Mouse (Mus musculus) lung, postnatal 10 days (tissue): ENCODE measurements at regions not wholly inside any gene's neighbourhood (a gene's known extent, or its start where the extent isn't known, plus 50 kb on each side); places are given as distances from the start of the nearest gene placed in this dataset.
A peak's percentile ranks its signal among the peaks of the same experiment; 100 is the strongest.
"Not testable (repeated sequence)": the region's sequence is repeated elsewhere in the genome, so short reads cannot be mapped to it uniquely, and the experiment has no call there.

Experiments used
- DNase-seq: peaks from one replicate; pipeline ENCODE4 v3.0.0; 2021

DNA sequence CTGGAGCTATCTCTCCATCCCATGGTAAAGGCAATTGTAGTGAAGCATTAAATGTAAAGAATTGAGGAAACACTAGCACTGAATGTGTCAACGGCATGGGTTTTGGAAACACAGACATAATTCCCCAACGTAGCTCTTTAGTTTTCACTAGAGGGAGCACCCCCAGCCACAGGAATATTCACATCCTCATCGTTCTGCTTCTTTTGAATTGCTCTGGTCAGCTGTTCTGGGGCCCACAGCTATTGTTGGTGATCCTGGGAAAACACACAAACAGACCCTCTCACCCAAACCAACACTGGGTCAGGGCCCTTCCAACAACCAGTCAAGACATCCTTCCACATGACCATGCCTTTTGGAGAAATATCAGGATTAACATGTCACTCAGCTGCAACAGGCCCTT lies 119.7 kb downstream of the Impg2 start:
- not testable (repeated sequence) for DNase-seq

GRCm38 (mm10) chr16:56349415-56349814 lies 128.3 kb upstream of the Abi3bp start:
- peak; percentile 30 for DNase-seq

DNA sequence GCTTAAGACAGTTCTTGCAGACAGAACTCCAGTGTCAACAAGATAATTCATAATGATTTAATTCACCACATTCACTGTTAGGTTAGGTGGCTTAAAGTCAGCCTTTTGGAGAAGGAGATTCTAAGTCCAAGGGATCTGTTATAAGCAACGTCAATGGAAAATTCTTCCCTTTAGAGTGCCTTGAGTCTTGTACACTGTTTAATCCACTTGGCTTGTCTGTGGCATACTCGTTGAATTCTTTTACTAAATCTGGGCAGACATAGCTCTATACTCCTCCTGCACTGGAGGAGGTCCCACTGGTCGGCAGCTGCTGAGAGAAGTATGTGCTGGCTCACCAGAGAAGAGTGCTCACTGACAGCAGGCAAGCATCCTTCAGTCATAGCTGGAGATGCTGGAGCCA lies 124.8 kb upstream of the Abi3bp start:
- DNase-seq, result peak; percentile 25

DNA sequence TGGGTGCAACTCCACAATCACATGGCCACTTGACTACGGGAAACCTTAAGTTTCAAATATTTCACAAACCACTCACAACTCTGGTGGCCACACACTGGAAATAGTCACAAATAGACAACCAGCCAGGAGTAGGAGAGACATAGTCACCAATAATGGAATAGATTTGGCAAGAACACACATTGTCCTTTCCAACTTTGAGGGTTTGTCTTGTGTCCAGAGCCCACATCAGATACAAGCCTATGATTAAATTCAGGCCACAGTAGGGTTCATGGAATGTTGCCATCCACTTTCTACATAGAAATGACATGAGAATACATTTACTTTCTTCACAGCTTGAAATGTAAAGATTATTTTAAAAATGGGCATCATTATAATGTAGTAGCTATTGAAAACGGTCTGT lies 118.6 kb upstream of the Abi3bp start:
- DNase-seq, result no peak

DNA sequence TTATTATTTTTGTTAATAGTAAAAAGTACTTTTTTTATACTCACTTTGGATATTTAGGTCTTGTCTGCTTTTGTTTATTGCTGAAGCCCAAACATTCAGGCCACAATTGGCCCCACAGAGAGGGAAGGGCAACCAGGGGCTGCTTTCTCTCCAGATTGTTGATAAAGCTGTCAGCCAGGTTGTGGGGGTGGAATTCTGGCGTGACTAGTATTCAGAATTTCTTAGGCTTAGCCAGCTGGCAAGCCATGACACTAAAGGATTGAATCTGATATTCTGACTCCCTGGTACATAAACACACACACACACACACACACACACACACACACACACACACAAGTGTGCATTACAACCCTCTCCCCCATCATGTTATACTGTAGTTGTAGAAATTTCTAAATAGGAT lies 116.7 kb upstream of the Abi3bp start:
- peak; percentile 18 for DNase-seq

DNA sequence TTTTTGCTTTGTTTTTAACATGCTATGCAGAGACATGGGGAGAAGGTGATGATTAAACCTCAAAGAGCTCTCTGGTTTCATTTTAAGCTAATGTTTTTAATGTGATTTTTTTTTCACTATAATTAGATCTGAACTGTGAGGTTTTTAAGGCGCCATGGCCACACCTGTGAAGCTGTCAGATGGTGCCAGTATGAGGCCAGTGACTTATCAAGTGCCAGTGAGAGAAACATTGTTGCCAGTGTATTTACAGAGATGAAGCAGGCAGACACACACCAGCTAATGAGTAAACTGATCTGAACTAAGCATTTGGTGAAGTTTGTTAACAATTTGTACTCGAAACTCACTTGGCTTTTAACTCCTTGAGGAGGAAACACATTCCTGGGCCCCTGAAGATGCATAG lies 99.3 kb upstream of the Abi3bp start:
- DNase-seq, result no peak

DNA sequence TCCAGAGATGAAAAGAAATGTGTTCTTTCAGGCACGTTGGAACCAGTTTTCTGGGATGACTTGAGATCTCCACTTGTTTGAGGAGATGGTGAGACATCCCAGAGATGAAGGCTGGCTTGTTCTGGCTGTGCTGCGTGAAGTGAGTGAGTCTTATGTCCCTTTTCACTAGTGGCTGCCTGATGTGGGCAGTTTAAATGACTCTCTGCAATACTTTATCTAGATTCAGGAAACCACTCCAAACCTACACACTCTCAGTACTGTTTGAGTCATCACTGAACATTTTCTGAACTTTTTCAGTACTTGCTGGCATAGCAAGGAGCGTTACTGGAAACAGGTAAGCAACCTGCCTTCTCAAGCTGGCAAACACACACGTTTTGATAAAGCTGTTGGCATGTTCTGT lies 97.0 kb upstream of the Abi3bp start:
- no peak for DNase-seq

GRCm38 (mm10) chr16:56386539-56386938 lies 91.1 kb upstream of the Abi3bp start:
- no peak for DNase-seq

- no peak for DNase-seq
Measured at GRCm38 (mm10) chr16:56392843-56393242, 84.8 kb upstream of the Abi3bp start.

- peak; percentile 51 for DNase-seq
Measured at GRCm38 (mm10) chr16:56396586-56396985, 81.1 kb upstream of the Abi3bp start.

- peak; percentile 10 for DNase-seq
Measured at GRCm38 (mm10) chr16:56399541-56399940, 78.1 kb upstream of the Abi3bp start.

GRCm38 (mm10) chr16:56423761-56424160 lies 53.9 kb upstream of the Abi3bp start:
- DNase-seq, result no peak
